Comparison of ENCODE assay signal across 7 mouse cellular contexts in genomic region chr7:126898102-126898990, GRCm38 (mm10). TPM values are rescaled to one million over a fixed set of nuclear protein-coding genes. Genes with fewer than 3 reads are reported as not detected.
DNase-seq lines count a peak whose midpoint lies in the region; ATAC-seq lines count a peak whose summit lies in the region.

No protein-coding gene starts in this region.

- H3K27ac ChIP-seq in embryonic facial prominence, embryonic 10.5 days (replicated peaks): peak overlapping the region; percentile 92
- peak overlapping the region; percentile 33; the same call in 1 of the 2 replicates for H3K27ac ChIP-seq in limb, embryonic 11.5 days (replicated peaks; ENCODE audit: low read depth, low read length)
- H3K27ac ChIP-seq in midbrain, embryonic 14.5 days (replicated peaks; ENCODE audit: low read depth, low read length): peak overlapping the region; percentile 91

- peak; percentile 87 for ATAC-seq in limb, embryonic 11.5 days (ENCODE audit: insufficient number of reproducible peaks, low FRiP score, low TSS enrichment, low read depth)
- peak; percentile 91 for ATAC-seq in midbrain, embryonic 14.5 days (ENCODE audit: low FRiP score, low TSS enrichment)

- H3K4me2 ChIP-seq in limb, embryonic 11.5 days (ENCODE audit: low read depth, severe bottlenecking): peak overlapping the region; percentile 62
- H3K4me2 ChIP-seq in midbrain, embryonic 14.5 days (ENCODE audit: low read length): peak overlapping the region; percentile 84

- H3K4me1 ChIP-seq in embryonic facial prominence, embryonic 10.5 days: peaks cover 19% of the 10 kb centered on the region
- no peaks in the 10 kb centered on the region; the same call in 1 of the 2 replicates for H3K4me1 ChIP-seq in limb, embryonic 11.5 days (ENCODE audit: control insufficient read depth, insufficient read depth, low read length)
- peaks cover 14% of the 10 kb centered on the region for H3K4me1 ChIP-seq in midbrain, embryonic 14.5 days (ENCODE audit: control insufficient read depth, insufficient read depth, low read length)

- no peaks in the 10 kb centered on the region for H3K9me3 ChIP-seq in embryonic facial prominence, embryonic 10.5 days
- H3K9me3 ChIP-seq in limb, embryonic 11.5 days (ENCODE audit: control insufficient read depth, low read length): no peaks in the 10 kb centered on the region
- H3K9me3 ChIP-seq in midbrain, embryonic 14.5 days (ENCODE audit: control insufficient read depth, low read length): no peaks in the 10 kb centered on the region

- no peaks in the 10 kb centered on the region for H3K27me3 ChIP-seq in embryonic facial prominence, embryonic 10.5 days (replicated peaks; ENCODE audit: low read depth, poor library complexity, severe bottlenecking)
- no peaks in the 10 kb centered on the region for H3K27me3 ChIP-seq in limb, embryonic 11.5 days (ENCODE audit: control insufficient read depth, insufficient read depth, low read length)
- no peaks in the 10 kb centered on the region for H3K27me3 ChIP-seq in midbrain, embryonic 14.5 days (ENCODE audit: control insufficient read depth, insufficient read depth, low read length)

- DNase-seq in adrenal gland, postnatal 10 days: peak; percentile 99
- peak; percentile 98 for DNase-seq in embryonic facial prominence, embryonic 10.5 days (ENCODE audit: low spot score)
- DNase-seq in heart, adult 11 months: peak; percentile 100
- peak; percentile 97 for DNase-seq in kidney, adult 18-20 months
- peak; percentile 99 for DNase-seq in limb, embryonic 11.5 days (ENCODE audit: low spot score)
- DNase-seq in midbrain, embryonic 14.5 days: peak; percentile 98
- peak; percentile 92 to 99 for DNase-seq in spleen, adult 18-20 months

- H3K36me3 ChIP-seq in embryonic facial prominence, embryonic 10.5 days (replicated peaks): no peaks in the 10 kb centered on the region
- H3K36me3 ChIP-seq in limb, embryonic 11.5 days (ENCODE audit: control insufficient read depth, insufficient read depth, low read length): no peaks in the 10 kb centered on the region
- H3K36me3 ChIP-seq in midbrain, embryonic 14.5 days (ENCODE audit: control insufficient read depth, insufficient read depth, low read length): no peaks in the 10 kb centered on the region

- WGBS in embryonic facial prominence, embryonic 10.5 days: 12% methylated on average over 37 of the region's 37 CpGs
- WGBS in limb, embryonic 11.5 days: 12% methylated on average over 37 of the region's 37 CpGs
- 12% methylated on average over 37 of the region's 37 CpGs for WGBS in midbrain, embryonic 14.5 days

- H3K9ac ChIP-seq in limb, embryonic 11.5 days (ENCODE audit: low read length): peak overlapping the region; percentile 61
- peak overlapping the region; percentile 85 for H3K9ac ChIP-seq in midbrain, embryonic 14.5 days (replicated peaks; ENCODE audit: low read length)

- peak overlapping the region; percentile 81 for H3K4me3 ChIP-seq in embryonic facial prominence, embryonic 10.5 days
- peak overlapping the region; percentile 50 for H3K4me3 ChIP-seq in limb, embryonic 11.5 days (ENCODE audit: low read depth, low read length)
- H3K4me3 ChIP-seq in midbrain, embryonic 14.5 days (replicated peaks; ENCODE audit: low read depth, low read length): peak overlapping the region; percentile 65

RNA-seq across cellular contexts. Expression of gene Taok2, which starts 13.8 kb away (rescaled TPM):
- total RNA-seq in adrenal gland, postnatal 10 days (2021): 10 to 100 TPM; 69.7 to 85.8 TPM
- polyA plus RNA-seq in embryonic facial prominence, embryonic 10.5 days (2016; fragmentation: Nextera tagmentation; extraction: Ambion mirVana): 55.3 and 56.9 TPM in 2 replicates
- 30.4 and 31.6 TPM in 2 replicates for polyA plus RNA-seq in limb, embryonic 11.5 days (2014; fragmentation: Nextera tagmentation; extraction: Ambion mirVana)
- polyA plus RNA-seq in midbrain, embryonic 14.5 days (2014; fragmentation: Nextera tagmentation; extraction: Ambion mirVana): 39.0 and 39.5 TPM in 2 replicates

RNA-seq across cellular contexts. Expression of gene Tmem219, which starts 24.4 kb away (rescaled TPM):
- 10 to 100 TPM; 32.1 to 32.3 TPM for total RNA-seq in adrenal gland, postnatal 10 days (2021)
- polyA plus RNA-seq in embryonic facial prominence, embryonic 10.5 days (2016; fragmentation: Nextera tagmentation; extraction: Ambion mirVana): 16.7 and 21.3 TPM in 2 replicates
- 14.1 and 16.5 TPM in 2 replicates for polyA plus RNA-seq in limb, embryonic 11.5 days (2014; fragmentation: Nextera tagmentation; extraction: Ambion mirVana)
- polyA plus RNA-seq in midbrain, embryonic 14.5 days (2014; fragmentation: Nextera tagmentation; extraction: Ambion mirVana): 29.2 and 34.9 TPM in 2 replicates

RNA-seq across cellular contexts. Expression of gene Kctd13, which starts 30.3 kb away (rescaled TPM):
- total RNA-seq in adrenal gland, postnatal 10 days (2021): 10 to 100 TPM; 18.4 to 23.0 TPM
- 20.2 and 21.3 TPM in 2 replicates for polyA plus RNA-seq in embryonic facial prominence, embryonic 10.5 days (2016; fragmentation: Nextera tagmentation; extraction: Ambion mirVana)
- polyA plus RNA-seq in limb, embryonic 11.5 days (2014; fragmentation: Nextera tagmentation; extraction: Ambion mirVana): 16.7 and 17.5 TPM in 2 replicates
- 98.6 and 106 TPM in 2 replicates for polyA plus RNA-seq in midbrain, embryonic 14.5 days (2014; fragmentation: Nextera tagmentation; extraction: Ambion mirVana)

RNA-seq across cellular contexts. Expression of gene Ino80e, which starts 36.2 kb away (rescaled TPM):
- total RNA-seq in adrenal gland, postnatal 10 days (2021): 10 to 100 TPM; 35.4 to 45.6 TPM
- polyA plus RNA-seq in embryonic facial prominence, embryonic 10.5 days (2016; fragmentation: Nextera tagmentation; extraction: Ambion mirVana): 114 and 118 TPM in 2 replicates
- 117 and 118 TPM in 2 replicates for polyA plus RNA-seq in limb, embryonic 11.5 days (2014; fragmentation: Nextera tagmentation; extraction: Ambion mirVana)
- 93.5 and 95.8 TPM in 2 replicates for polyA plus RNA-seq in midbrain, embryonic 14.5 days (2014; fragmentation: Nextera tagmentation; extraction: Ambion mirVana)

RNA-seq across cellular contexts. Expression of gene Hirip3, which starts 36.6 kb away (rescaled TPM):
- total RNA-seq in adrenal gland, postnatal 10 days (2021): 10 to 100 TPM; 21.2 to 28.6 TPM
- 49.3 and 57.0 TPM in 2 replicates for polyA plus RNA-seq in embryonic facial prominence, embryonic 10.5 days (2016; fragmentation: Nextera tagmentation; extraction: Ambion mirVana)
- 25.9 and 29.4 TPM in 2 replicates for polyA plus RNA-seq in limb, embryonic 11.5 days (2014; fragmentation: Nextera tagmentation; extraction: Ambion mirVana)
- 8.0 and 12.8 TPM in 2 replicates for polyA plus RNA-seq in midbrain, embryonic 14.5 days (2014; fragmentation: Nextera tagmentation; extraction: Ambion mirVana)

Comparison
In these comparisons a context has a peak if more than half of its experiments do, and no peak if none do; other contexts are left out.
1. Peak in every context shown above with its lines: DNase-seq, ATAC-seq, H3K4me3 ChIP-seq and H3K27ac ChIP-seq.
2. H3K27ac ChIP-seq: peak in every context shown above with its lines; median percentile 92 in embryonic facial prominence, embryonic 10.5 days; 91 in midbrain, embryonic 14.5 days; 33 in limb, embryonic 11.5 days.